Mouse (Mus musculus) cortical plate, adult 2 months (tissue): ENCODE measurements around the gene Ddo.

Experiments
- CTCF ChIP-seq: fragments of 200-500 bp; IDR thresholded peaks from 2 replicates; pipeline ENCODE4 v1.5.1; 2011; ENCODE audit warnings: mild to moderate bottlenecking, control low read depth, low read length; ENCODE audit not compliant: insufficient read depth; ENCODE audit errors: extremely low read depth
- POLR2A ChIP-seq: fragments of 200-500 bp; IDR thresholded peaks from 2 replicates; pipeline ENCODE4 v1.6.1; 2011; ENCODE audit warnings: mild to moderate bottlenecking, low read length, control low read depth; ENCODE audit not compliant: insufficient read depth; ENCODE audit errors: extremely low read depth

DNA sequence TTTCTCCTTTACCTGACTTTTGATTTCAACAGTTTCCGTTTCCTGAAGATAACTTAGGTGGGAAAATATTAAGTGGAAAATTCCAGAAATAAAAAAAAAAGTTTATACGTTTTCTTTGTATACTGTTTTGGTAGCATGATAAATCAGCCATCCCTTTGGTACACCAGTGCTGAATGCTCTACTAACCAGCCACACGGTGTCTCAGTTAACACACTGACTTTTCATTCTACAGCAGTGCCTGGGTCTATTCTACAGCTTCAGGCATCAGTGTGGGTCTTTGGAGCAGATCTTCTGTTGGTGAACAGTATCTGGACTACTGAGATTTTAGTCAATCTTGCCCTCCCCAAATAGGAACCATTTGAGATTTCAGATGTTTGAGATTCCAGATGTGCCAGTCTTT lies 48.7 kb downstream of the Ddo start:
- TF ChIP-seq CTCF (peak; percentile 51), POLR2A (no peak)
